Mouse (Mus musculus): Measurements from ENCODE around the gene Slc3a2. TPM values are rescaled to one million over a fixed set of nuclear protein-coding genes. Genes with fewer than 3 reads are reported as not detected.
A peak's percentile ranks its signal among the peaks of the same experiment; 100 is the strongest.
"Not testable (repeated sequence)": the region's sequence is repeated elsewhere in the genome, so short reads cannot be mapped to it uniquely, and the experiment has no call there.

Gene Slc3a2
- total RNA-seq (2022), result 10 to 100 TPM; 29.7 to 37.0 (median 31.1) TPM

DNA sequence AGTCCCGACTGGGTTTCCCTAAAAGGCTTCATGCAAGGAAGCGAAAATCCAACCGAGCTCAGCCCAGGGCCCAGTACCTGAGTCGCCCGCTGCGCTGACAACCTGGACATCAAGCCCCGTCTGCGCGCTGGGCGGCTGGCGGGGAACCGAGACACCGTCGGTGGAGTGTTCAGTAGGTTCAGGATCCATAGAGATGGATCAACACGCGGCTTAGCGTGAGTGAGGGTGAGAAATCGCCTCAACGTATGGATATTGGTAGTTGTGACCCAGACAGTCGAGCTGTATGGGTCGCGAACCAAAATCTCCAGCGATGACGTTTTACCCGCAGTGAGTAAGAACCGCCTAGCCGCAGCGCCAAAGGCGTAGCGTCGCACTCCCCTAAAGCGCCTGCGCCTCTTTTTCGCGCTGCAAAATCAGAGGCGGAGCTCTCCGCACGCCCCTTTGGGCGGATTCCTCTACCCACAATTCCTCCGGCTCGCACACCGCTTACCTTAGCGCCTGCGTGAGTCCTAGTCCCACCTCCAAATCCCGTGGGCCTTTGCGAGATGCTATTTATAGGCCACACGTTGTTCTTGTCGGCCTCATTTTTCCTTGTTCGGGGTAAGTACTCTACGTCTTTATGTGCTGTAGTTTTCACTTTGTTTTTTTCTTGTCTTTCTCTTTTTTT is at the start of gene Slc3a2:
Gene Slc3a2, minus strand, starts transcription at position 463 of the 667 bp plus-strand sequence.
- peak; percentile 92 to 95 for DNase-seq (ENCODE audit: low spot score in 2 of 2)

DNA sequence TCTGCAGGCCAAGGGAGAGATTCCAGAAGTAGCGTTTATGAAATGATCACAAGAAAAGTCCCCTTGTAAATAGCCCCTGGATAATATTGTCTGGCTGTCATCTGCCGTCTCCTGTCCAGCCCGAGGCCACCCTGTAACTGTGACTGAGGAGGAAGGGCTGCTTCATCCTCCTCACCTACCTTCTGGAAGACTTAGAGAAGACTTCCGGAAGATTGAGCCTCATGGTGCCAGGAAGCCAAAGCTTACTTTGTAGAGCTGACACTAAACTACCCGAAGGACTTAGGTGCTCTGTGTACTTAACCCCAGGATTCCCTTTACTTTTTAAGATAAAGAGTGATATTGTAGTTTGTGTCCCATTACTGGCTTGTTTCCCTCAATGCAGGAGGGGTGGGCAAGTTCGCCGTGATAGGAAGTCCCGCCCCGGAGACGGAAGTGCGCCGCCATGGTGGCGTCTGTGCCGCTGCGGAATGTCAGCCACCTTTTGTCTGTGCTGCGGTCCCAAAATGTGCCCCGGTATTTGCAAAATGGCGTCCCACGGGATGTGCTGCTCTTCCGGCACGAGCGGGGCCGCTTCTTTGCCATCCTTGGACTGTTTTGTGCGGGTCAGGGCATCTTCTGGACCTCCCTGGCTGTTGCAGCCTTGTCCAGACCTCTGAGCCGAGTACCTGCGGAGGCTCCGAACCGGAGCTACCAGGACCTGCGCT is 47.5 kb upstream of the Slc3a2 start, which contains the start of gene Tmem223:
Gene Tmem223, plus strand, starts transcription at position 430 of the 704 bp plus-strand sequence.
- peak; percentile 45 to 71 for DNase-seq (ENCODE audit: low spot score in 2 of 2)

DNA sequence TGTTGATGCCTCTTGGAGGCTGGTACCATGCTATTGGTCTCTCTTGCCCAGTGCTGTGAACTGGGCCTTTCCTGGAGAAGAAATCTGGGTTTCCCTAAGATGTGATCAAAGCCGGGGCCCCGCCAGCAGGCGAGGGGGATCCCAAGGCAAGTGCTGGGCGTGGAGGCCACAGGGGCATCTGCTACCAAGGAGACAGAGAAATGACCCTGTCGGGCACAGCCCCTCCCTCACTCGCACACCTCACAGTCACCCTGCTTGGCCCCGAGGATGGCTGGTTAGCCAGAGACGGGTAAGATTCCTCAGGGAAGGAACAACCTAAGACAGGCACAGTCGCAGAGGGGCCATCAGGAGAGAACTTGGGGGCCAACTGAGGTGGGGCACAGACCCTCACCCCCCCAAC is 42.4 kb upstream of the Slc3a2 start:
- no peak for DNase-seq (ENCODE audit: low spot score in 2 of 2)

DNA sequence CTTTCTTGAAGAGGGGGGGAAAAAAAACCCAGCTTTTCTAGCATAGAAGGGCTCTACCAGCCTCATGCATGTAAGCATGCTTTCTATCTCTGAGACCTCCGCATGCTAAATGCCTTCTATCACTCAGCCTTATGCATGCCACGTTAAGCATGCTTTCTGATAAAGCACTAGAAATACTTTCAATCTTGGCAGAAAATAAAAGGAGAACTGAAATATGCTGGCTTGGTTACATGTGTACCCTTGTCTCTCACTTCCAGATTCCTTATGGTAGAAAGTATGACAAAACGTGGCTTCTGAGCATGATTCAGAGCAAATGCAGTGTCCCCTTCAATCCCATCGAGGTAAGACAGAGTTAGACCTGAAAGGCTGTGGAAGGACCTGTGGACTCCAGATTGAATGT is 40.1 kb upstream of the Slc3a2 start:
- DNase-seq (ENCODE audit: low spot score in 2 of 2), result no peak

GRCm38 (mm10) chr19:8760757-8761156 is 37.6 kb upstream of the Slc3a2 start:
- DNase-seq (ENCODE audit: low spot score in 2 of 2), result no peak

GRCm38 (mm10) chr19:8758899-8759298 is 35.7 kb upstream of the Slc3a2 start:
- no peak for DNase-seq (ENCODE audit: low spot score in 2 of 2)

DNA sequence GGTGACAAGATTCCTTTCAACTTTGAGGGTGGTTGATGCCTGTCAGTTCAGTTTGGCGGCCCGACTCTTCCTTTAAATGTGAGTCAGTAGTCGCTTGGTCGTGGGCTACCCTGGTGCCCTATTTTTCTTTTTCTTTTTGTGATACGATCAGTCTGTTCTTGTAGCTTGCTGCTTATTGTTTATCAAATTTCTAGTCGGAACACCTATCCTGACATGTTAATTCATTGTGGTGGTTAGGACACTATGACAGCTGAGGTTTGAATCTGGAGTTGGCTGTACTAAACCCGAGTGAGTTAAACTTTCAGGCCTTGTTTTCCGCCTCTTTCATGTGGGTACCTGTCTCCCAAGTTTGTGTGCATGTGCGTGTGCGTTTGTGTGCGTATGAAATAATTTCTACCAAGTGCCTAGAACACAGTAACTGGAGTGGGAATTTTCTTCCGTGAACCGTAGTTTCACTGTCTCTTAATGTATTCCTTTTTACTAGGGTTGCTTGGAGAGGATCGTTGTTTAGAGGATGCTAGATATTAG is 34.4 kb upstream of the Slc3a2 start:
- no peak for DNase-seq (ENCODE audit: low spot score in 2 of 2)

GRCm38 (mm10) chr19:8756635-8757387 is 33.6 kb upstream of the Slc3a2 start, which contains the start of gene Nxf1:
Gene Nxf1, plus strand, starts transcription at chr19:8757073.
- peak; percentile 77 to 87 for DNase-seq (ENCODE audit: low spot score in 2 of 2)

GRCm38 (mm10) chr19:8755652-8756051 is 32.5 kb upstream of the Slc3a2 start:
- no peak for DNase-seq (ENCODE audit: low spot score in 2 of 2)

DNA sequence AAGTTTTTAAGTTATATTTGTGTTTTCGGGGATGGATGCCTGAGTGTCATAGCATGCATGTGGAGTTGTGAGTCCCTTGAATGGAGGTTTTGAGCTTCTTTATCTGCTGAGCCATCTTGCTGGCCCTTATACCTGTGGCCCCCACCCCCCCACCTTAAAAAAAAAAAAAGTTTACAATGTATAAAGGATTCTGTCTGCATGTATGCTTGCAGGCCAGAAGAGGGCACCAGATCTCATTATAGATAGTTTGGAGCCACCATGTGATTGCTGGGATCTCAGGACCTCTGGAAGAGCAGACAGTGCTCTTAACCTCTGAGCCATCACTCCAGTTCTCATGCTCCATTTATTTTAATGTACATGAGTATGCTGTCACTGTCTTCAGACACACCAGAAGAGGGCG is 24.2 kb upstream of the Slc3a2 start:
- DNase-seq (ENCODE audit: low spot score in 2 of 2), result no peak

- no peak for DNase-seq (ENCODE audit: low spot score in 2 of 2)
These were observed 22.2 kb upstream of the Slc3a2 start for GRCm38 (mm10) chr19:8745382-8745781.

- no peak for DNase-seq (ENCODE audit: low spot score in 2 of 2)
These were observed 19.0 kb upstream of the Slc3a2 start for GRCm38 (mm10) chr19:8742176-8742575.

GRCm38 (mm10) chr19:8741243-8741869 is 18.2 kb upstream of the Slc3a2 start, which contains the start of gene Stx5a:
Gene Stx5a, plus strand, starts transcription at chr19:8741413.
- DNase-seq (ENCODE audit: low spot score in 2 of 2), result peak; percentile 92 to 95

- DNase-seq (ENCODE audit: low spot score in 2 of 2), result no peak
These were observed 17.4 kb upstream of the Slc3a2 start, which contains the start of gene 1700092M07Rik for GRCm38 (mm10) chr19:8740603-8741002. Gene 1700092M07Rik, plus strand, starts transcription at chr19:8740718.

- DNase-seq (ENCODE audit: low spot score in 2 of 2), result no peak
These were observed 16.5 kb upstream of the Slc3a2 start for GRCm38 (mm10) chr19:8739646-8740045.

DNA sequence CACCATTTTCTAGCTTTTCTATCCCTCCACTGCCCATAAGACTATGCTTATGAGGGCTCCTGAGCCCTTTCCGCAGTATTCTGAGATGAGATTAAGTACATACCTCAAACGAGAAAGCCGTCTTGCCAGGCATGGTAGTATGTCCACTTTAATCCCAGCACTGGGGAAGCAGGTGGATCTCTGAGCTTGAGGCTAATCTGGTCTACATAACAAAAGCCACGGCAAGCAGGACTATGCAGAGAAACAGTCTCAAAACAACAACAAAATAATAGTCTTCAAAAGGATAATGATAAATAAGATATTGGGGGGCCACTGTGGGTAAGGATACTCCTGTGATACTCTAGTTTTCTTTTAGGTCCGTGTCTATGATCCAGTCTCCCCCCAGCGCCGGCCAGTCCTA is 15.7 kb upstream of the Slc3a2 start:
- DNase-seq (ENCODE audit: low spot score in 2 of 2), result no peak

DNA sequence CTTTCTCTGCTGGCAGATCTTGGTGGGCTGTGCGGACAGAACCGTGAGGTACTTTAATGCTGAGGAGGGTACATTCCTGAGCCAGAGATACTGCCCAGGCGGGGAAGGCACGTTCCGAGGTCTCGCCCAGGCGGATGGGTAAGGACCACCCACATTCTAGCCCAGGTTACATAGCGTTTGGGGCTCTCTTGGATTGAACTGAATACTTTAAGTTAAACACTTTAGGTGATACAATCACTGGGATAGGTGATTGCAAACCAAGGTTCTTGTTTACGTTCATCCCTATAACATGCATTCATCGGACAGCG is 12.9 kb upstream of the Slc3a2 start:
- no peak for DNase-seq (ENCODE audit: low spot score in 2 of 2)

- peak; percentile 76 to 79 for DNase-seq (ENCODE audit: low spot score in 2 of 2)
These were observed 12.4 kb upstream of the Slc3a2 start, which contains the start of gene Wdr74 for GRCm38 (mm10) chr19:8735389-8736159. Gene Wdr74, plus strand, starts transcription at chr19:8735827.

DNA sequence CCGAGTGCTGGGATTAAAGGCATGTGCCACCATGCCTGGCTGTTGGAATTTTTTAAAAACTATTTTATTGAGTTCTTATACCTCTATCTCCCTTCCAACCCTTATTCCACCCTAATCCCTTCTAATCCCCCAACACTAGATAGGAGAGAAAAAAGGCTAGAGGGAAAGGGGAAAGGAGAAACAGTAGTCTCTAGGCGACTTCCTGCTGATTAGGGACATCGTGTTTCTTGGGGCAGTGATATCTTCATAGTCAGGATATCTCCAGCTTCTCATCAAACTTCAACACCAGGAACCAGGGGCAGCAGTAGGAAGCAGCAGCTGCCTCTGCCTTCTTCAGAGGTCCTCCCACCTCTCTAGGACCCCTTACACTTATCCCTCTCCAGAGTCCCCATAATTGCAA is 11.2 kb upstream of the Slc3a2 start:
- no peak for DNase-seq (ENCODE audit: low spot score in 2 of 2)

GRCm38 (mm10) chr19:8728335-8729099 is 5.3 kb upstream of the Slc3a2 start:
- DNase-seq (ENCODE audit: low spot score in 2 of 2), result not testable (repeated sequence)
